Mouse (Mus musculus): ENCODE measurements around the gene Trappc11.

Trappc11 gene

GRCm38 (mm10) chr8:47533344-47534125 lies at the start of gene Trappc11, which contains the start of gene Rwdd4a:
Gene Trappc11, minus strand, starts transcription at chr8:47533470.
Gene Rwdd4a, plus strand, starts transcription at chr8:47533664.
- peak; percentile 89 to 90 for DNase-seq (ENCODE audit: low read depth in 1 of 2, low spot score in 2 of 2)

- no peak for DNase-seq (ENCODE audit: low read depth in 1 of 2, low spot score in 2 of 2)
These were observed 48.2 kb upstream of the Trappc11 start for GRCm38 (mm10) chr8:47581454-47581853.

- DNase-seq (ENCODE audit: low read depth in 1 of 2, low spot score in 2 of 2): no peak
These were observed 40.2 kb upstream of the Trappc11 start for GRCm38 (mm10) chr8:47573482-47573881.

- DNase-seq (ENCODE audit: low read depth in 1 of 2, low spot score in 2 of 2): no peak
These were observed 36.9 kb upstream of the Trappc11 start for GRCm38 (mm10) chr8:47570161-47570560.

DNA sequence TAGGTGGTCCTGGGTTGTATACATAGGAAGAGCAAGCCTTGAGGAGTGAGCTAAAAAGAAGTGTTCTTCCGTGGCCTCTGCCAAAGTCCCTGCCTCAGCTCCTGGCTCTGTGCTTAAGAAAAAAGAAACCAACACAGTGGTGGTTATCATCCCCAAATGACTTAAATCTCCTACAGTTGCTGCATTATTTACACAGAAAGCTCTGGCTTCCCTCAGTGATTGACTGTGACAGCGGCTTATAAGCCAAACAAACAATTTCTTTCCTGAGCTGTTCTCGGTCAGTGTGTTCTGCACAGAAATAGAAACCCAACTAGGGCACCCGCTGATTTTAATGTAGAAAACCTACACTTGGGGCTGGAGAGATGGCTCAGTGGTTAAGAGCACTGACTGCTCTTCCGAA lies 34.8 kb upstream of the Trappc11 start:
- DNase-seq (ENCODE audit: low read depth in 1 of 2, low spot score in 2 of 2): no peak

DNA sequence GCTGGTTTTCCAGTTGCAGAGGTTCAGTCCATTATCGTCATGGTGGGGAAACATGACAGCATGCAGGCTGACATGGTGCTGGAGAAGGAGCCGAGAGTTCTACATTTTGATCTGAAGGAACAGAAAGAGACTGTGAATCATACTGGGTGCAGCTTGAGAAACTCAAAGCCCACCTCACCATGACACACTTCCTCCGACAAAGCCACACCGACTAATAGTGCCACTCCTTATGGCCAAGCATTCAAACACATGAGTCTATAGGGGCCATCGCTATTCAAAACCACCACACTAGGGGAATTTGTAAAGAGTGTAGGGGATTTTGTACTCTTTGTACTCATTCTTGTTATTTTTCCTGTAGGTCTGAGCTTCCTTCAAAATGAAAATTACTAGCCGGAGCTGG lies 33.3 kb upstream of the Trappc11 start:
- no peak for DNase-seq (ENCODE audit: low read depth in 1 of 2, low spot score in 2 of 2)

GRCm38 (mm10) chr8:47560801-47561200 lies 27.5 kb upstream of the Trappc11 start:
- no peak for DNase-seq (ENCODE audit: low read depth in 1 of 2, low spot score in 2 of 2)

GRCm38 (mm10) chr8:47558274-47558673 lies 25.0 kb upstream of the Trappc11 start:
- no peak for DNase-seq (ENCODE audit: low read depth in 1 of 2, low spot score in 2 of 2)

DNA sequence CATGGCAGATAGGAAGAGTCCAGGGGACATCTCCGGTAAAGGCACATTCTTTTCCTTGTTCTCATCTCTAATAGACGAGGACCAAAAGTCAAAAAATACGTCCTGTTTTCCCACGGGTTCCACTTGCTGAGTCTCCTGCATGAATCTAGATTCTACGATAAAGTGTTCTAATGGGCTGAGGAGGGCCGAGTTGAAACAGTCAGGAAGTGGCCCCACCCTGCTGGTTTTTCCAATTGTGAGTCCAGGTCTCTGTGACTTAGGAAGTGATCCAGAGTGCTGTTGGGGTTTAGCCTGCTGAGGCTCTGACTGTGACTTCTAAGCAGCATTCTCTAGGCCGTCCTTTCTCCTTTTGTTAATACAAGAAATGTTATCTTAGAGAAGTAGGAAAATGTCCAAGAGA lies 23.2 kb upstream of the Trappc11 start:
- DNase-seq (ENCODE audit: low read depth in 1 of 2, low spot score in 2 of 2): no peak

GRCm38 (mm10) chr8:47553613-47554012 lies 20.3 kb upstream of the Trappc11 start:
- peak; percentile 6 to 10 for DNase-seq (ENCODE audit: low read depth in 1 of 2, low spot score in 2 of 2)

GRCm38 (mm10) chr8:47547102-47547501 lies 13.8 kb upstream of the Trappc11 start:
- DNase-seq (ENCODE audit: low read depth in 1 of 2, low spot score in 2 of 2): no peak

DNA sequence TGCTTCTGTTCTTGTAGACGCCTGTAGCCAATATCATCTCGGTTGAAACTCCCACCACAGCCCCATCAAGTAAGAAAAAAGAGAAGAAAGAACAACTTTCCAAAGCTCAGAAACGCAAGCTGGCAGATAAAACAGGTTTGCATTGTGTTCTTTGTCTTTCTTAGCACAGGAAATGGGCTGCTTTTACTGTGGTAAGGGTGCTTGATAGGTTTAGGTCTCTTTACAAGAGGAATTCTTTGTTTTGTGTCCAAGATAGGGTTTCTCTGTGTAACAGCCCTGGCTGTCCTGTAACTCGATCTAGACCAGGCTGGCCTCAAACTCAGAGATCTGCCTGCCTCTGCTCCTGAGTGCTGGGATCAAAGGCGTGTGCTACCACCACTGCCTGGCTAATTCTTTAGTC lies 10.8 kb upstream of the Trappc11 start:
- DNase-seq (ENCODE audit: low read depth in 1 of 2, low spot score in 2 of 2): no peak

GRCm38 (mm10) chr8:47542746-47543145 lies 9.5 kb upstream of the Trappc11 start:
- DNase-seq (ENCODE audit: low read depth in 1 of 2, low spot score in 2 of 2): no peak

DNA sequence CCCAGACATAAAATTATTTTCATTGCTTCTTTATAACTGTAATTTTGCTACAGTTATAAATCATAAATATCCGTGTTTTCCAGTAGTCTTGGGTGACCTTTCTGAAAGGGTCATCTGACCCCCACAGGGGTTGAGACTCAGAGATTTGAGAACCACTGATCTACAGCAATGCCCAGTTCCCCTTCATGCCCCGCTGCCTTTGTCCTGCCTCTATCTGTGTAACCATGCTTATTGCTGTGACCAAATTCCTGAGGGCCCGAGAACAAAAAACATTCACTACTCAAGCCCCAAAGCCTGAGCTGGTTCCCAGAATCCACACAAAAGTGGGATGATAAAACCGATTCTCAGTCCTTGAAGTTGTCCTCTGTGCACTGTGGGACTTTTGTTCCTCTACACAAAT lies 5.1 kb upstream of the Trappc11 start:
- DNase-seq (ENCODE audit: low read depth in 1 of 2, low spot score in 2 of 2): no peak

GRCm38 (mm10) chr8:47528094-47528493 lies 5.2 kb downstream of the Trappc11 start:
- no peak for DNase-seq (ENCODE audit: low read depth in 1 of 2, low spot score in 2 of 2)

DNA sequence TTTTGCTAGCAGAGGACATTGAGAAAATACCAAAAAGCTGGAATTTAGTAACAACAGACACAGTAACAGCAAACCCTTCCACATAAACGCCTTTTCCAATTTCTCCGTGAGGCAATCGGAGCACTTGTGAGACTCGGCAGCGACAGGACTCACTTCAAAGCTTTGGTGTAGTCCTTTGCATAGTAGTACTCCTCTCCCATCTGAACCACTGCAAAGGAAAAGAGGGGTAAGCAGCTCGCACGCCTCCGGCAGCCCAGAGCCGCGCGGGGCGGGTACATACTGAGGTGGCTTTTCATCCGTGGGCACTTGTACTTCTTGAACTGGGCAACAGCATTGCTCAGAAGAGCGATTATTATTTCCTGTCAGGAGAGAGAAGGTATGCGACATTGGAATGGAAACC lies 19.7 kb downstream of the Trappc11 start:
- DNase-seq (ENCODE audit: low read depth in 1 of 2, low spot score in 2 of 2): no peak

DNA sequence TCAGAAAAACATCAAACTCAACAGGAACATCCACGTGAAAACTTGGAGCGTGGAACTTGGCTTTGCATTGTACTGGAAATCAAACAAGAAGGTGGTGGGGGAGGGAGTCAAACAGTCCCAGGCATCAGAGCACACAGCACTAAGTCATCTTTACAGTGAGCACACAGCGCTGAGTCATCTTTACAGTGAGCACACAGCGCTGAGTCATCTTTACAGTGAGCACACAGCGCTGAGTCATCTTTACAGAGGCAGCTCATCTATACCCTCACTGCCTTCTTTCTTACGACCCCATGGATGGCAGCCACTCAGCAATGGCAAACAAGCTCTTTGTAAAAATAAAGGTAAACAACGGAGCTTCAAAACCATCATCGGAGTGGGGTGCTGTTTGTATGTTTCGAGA lies 22.3 kb downstream of the Trappc11 start:
- no peak for DNase-seq (ENCODE audit: low read depth in 1 of 2, low spot score in 2 of 2)

- no peak for DNase-seq (ENCODE audit: low read depth in 1 of 2, low spot score in 2 of 2)
These were observed 27.8 kb downstream of the Trappc11 start for GRCm38 (mm10) chr8:47505431-47505830.

DNA sequence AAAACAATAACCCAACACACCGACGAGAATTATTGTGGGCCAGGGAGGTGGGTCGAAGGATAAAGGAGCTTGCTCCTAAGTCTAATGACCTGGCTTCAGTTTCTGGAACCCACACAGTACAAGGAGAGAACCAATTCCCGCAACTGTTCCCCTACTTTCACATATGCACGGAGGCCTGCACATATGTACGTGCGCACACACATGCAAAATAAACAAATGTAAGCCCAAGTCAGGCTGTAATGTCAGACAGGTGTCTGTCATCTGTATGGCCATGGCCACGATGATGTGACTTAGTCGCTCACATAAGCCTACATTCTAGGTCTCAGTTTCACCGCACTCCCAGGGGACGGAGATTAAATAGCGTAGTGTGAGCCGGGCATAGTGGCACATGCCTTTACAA lies 30.7 kb downstream of the Trappc11 start:
- no peak for DNase-seq (ENCODE audit: low read depth in 1 of 2, low spot score in 2 of 2)

GRCm38 (mm10) chr8:47501994-47502393 lies 31.3 kb downstream of the Trappc11 start:
- no peak for DNase-seq (ENCODE audit: low read depth in 1 of 2, low spot score in 2 of 2)

DNA sequence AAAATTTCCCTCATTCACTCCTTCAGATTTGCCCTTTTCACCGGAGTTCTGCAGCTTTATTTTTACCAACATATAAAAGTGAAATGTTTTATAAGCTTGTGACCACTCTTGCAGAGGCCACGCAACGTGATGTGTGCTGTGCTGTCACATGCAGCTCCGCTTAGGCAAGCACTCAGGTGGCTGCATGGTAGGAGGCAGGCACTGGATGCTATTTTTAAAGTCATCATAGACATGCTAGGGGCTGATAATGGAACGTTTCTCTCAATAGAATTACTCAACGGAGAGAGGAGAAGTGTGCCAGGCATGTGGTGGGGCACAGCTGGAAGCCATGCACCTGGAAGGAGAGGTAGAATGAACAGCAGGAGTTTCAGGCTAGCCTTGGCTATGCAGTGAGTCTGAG lies 37.8 kb downstream of the Trappc11 start:
- no peak for DNase-seq (ENCODE audit: low read depth in 1 of 2, low spot score in 2 of 2)

- no peak for DNase-seq (ENCODE audit: low read depth in 1 of 2, low spot score in 2 of 2)
These were observed 38.6 kb downstream of the Trappc11 start for GRCm38 (mm10) chr8:47494602-47495153.

DNA sequence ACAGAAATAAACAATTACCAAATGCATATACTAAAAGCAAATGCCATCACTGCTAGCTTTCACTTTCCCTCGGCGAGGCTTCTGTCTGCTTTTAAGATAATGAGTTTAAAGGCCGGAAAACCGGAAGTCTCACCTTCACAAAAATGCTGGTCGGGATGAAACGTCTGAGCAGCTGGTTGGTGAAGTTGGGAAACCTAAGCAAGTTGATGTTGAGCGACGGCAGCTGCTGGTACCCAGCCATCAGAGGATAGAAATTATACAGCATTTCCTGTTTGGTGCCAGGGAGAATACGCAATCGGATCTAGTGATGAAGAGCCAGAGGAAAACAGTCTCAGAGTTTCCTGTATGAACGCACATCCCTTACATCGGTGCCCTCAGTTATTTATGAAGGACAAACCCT lies 40.2 kb downstream of the Trappc11 start:
- DNase-seq (ENCODE audit: low read depth in 1 of 2, low spot score in 2 of 2): no peak

All from monocyte, adult 2 months (primary cell).